Comparison of ENCODE assay signal across 24 mouse cellular contexts in genomic region chr6:72104534-72104933, GRCm38 (mm10). TPM values are rescaled to one million over a fixed set of nuclear protein-coding genes. Genes with fewer than 3 reads are reported as not detected.
DNase-seq lines count a peak whose midpoint lies in the region; ATAC-seq and TF ChIP-seq lines count a peak whose summit lies in the region.
"Had no signal": no experiment of that assay in that cellular context is flagged by ENCODE, and none has a peak within 500 bp of the region (broad histone marks: within the 10 kb centered on the region; RNA-seq: fewer than 3 reads in every experiment).

No protein-coding gene starts in this region.

- no peak for DNase-seq in heart, embryonic 10.5 days (ENCODE audit: low spot score)
- no peak for DNase-seq in heart, postnatal 10 days
- peak; percentile 49 for DNase-seq in MEL (ENCODE audit: low read depth, low spot score)
- DNase-seq in liver, embryonic 11.5 days (ENCODE audit: low spot score): no peak
- no peak for DNase-seq in layer of hippocampus, adult 9-11 months
- no peak for DNase-seq in cerebellum, adult 9-11 months
- DNase-seq: adrenal gland, postnatal 25 days; cerebellum, adult 11-12 months; cerebellum, postnatal 25 days; gastrocnemius, postnatal 36 days; heart, postnatal 4 days; kidney, adult 8-10 months; lung, embryonic 14.5 days; lung, postnatal 4 days had no signal

- ATAC-seq in liver, embryonic 11.5 days (replicated peaks; ENCODE audit: low FRiP score): no peak
- ATAC-seq in liver, embryonic 16.5 days (ENCODE audit: low read depth): 0 out of 2 replicates have a peak, but pooled peaks have one; percentile 0
- ATAC-seq: forebrain, embryonic 14.5 days; intestine, embryonic 16.5 days; midbrain, embryonic 13.5 days had no signal

- peaks cover 64% of the 10 kb centered on the region for H3K79me2 ChIP-seq in MEL (ENCODE audit: control insufficient read depth, insufficient read depth, low read length, poor library complexity)

- H3K9me3 ChIP-seq in heart, embryonic 10.5 days: no peaks in the 10 kb centered on the region
- no peaks in the 10 kb centered on the region for H3K9me3 ChIP-seq in MEL (replicated peaks; ENCODE audit: insufficient read depth, low read length)
- H3K9me3 ChIP-seq in liver, embryonic 11.5 days (ENCODE audit: control insufficient read depth, low read length): no peaks in the 10 kb centered on the region
- no peaks in the 10 kb centered on the region for H3K9me3 ChIP-seq in liver, embryonic 16.5 days (replicated peaks; ENCODE audit: control insufficient read depth, low read length)
- H3K9me3 ChIP-seq: embryonic facial prominence, embryonic 10.5 days; embryonic facial prominence, embryonic 15.5 days; hindbrain, embryonic 13.5 days; limb, embryonic 13.5 days; midbrain, embryonic 13.5 days; neural tube, embryonic 13.5 days had no signal

- peak overlapping the region; percentile 41 for H3K9ac ChIP-seq in MEL (ENCODE audit: control insufficient read depth, low read depth, low read length, poor library complexity, severe bottlenecking)
- 0 out of 2 replicates have a peak overlapping the region, but pooled peaks have one; percentile 10 for H3K9ac ChIP-seq in liver, embryonic 11.5 days (ENCODE audit: low read depth, low read length)
- peak overlapping the region; percentile 56 for H3K9ac ChIP-seq in liver, embryonic 16.5 days (ENCODE audit: low read depth, low read length)
- H3K9ac ChIP-seq: embryonic facial prominence, embryonic 15.5 days; hindbrain, embryonic 13.5 days; limb, embryonic 13.5 days; lung, embryonic 14.5 days; midbrain, embryonic 13.5 days; neural tube, embryonic 13.5 days had no signal

- H3K4me3 ChIP-seq in heart, embryonic 10.5 days: no peak overlapping the region
- H3K4me3 ChIP-seq in MEL (ENCODE audit: control insufficient read depth in 1 of 2, insufficient read depth in 1 of 2, low read depth in 2 of 2, low read length in 2 of 2): peak overlapping the region in 1 of 2 experiments; percentile 30; a peak in 1 of 4 replicates
- H3K4me3 ChIP-seq in liver, embryonic 11.5 days (ENCODE audit: low read depth, low read length): no peak overlapping the region
- peak overlapping the region; percentile 37 for H3K4me3 ChIP-seq in liver, embryonic 16.5 days (ENCODE audit: low read depth, low read length)
- H3K4me3 ChIP-seq: embryonic facial prominence, embryonic 10.5 days; embryonic facial prominence, embryonic 15.5 days; hindbrain, embryonic 13.5 days; limb, embryonic 13.5 days; midbrain, embryonic 13.5 days; neural tube, embryonic 13.5 days had no signal

- 51% methylated on average over 7 of the region's 7 CpGs for WGBS in heart, embryonic 10.5 days
- 25% methylated on average over 7 of the region's 7 CpGs for WGBS in liver, embryonic 11.5 days
- WGBS in liver, embryonic 16.5 days (ENCODE audit: insufficient replicate concordance): 14% methylated on average over 7 of the region's 7 CpGs

- H3K4me1 ChIP-seq in heart, embryonic 10.5 days: peaks cover 64% of the 10 kb centered on the region
- H3K4me1 ChIP-seq in MEL (ENCODE audit: control insufficient read depth in 1 of 2, insufficient read depth in 2 of 2, low read length in 2 of 2): peaks cover 74 to 82% of the 10 kb centered on the region in 2 experiments
- H3K4me1 ChIP-seq in liver, embryonic 11.5 days (replicated peaks; ENCODE audit: control insufficient read depth, insufficient read depth, low read length): peaks cover 83% of the 10 kb centered on the region
- H3K4me1 ChIP-seq in liver, embryonic 16.5 days (ENCODE audit: control insufficient read depth, low read depth, low read length): peaks cover 89% of the 10 kb centered on the region

- peaks cover 6% of the 10 kb centered on the region; the same call in 1 of the 2 replicates for H3K36me3 ChIP-seq in heart, embryonic 10.5 days
- H3K36me3 ChIP-seq in MEL (ENCODE audit: control insufficient read depth in 1 of 2, insufficient read depth in 2 of 2, low read length in 2 of 2): peaks cover 7 to 89% of the 10 kb centered on the region in 2 experiments
- peaks cover 5% of the 10 kb centered on the region; the same call in 1 of the 2 replicates for H3K36me3 ChIP-seq in liver, embryonic 11.5 days (ENCODE audit: control insufficient read depth, insufficient read depth, low read length)
- peaks cover 8% of the 10 kb centered on the region; the same call in 1 of the 2 replicates for H3K36me3 ChIP-seq in liver, embryonic 16.5 days (ENCODE audit: control insufficient read depth, insufficient read depth)
- H3K36me3 ChIP-seq: embryonic facial prominence, embryonic 10.5 days; embryonic facial prominence, embryonic 15.5 days; hindbrain, embryonic 13.5 days; limb, embryonic 13.5 days; neural tube, embryonic 13.5 days had no signal

- no peak for TF ChIP-seq CTCF in MEL (IDR thresholded peaks at IDR 0.05 in 2 of 3, conservative IDR thresholded peaks at IDR 0.05 in 1 of 3; ENCODE audit: control insufficient read depth in 1 of 3, insufficient read depth in 1 of 3, low read depth in 2 of 3, low read length in 3 of 3, poor library complexity in 1 of 3, severe bottlenecking in 1 of 3)

- intact Hi-C loops in heart, postnatal 10 days (cut with DNase I): no loop called here

- peak; percentile 70 to 80 for TF ChIP-seq EP300 in MEL (IDR thresholded peaks at IDR 0.05; ENCODE audit: low read depth in 1 of 2, low read length in 2 of 2)

- TF ChIP-seq POLR2A in MEL (IDR thresholded peaks at IDR 0.05; ENCODE audit: control insufficient read depth in 1 of 2, insufficient read depth in 1 of 2, low read depth in 1 of 2, low read length in 2 of 2, poor library complexity in 1 of 2): no peak

- peak overlapping the region; percentile 48 for H3K4me2 ChIP-seq in liver, embryonic 11.5 days
- H3K4me2 ChIP-seq in liver, embryonic 16.5 days (ENCODE audit: low read depth, low read length): peak overlapping the region; percentile 72
- H3K4me2 ChIP-seq: embryonic facial prominence, embryonic 15.5 days; hindbrain, embryonic 13.5 days; limb, embryonic 13.5 days; lung, embryonic 14.5 days; midbrain, embryonic 13.5 days; neural tube, embryonic 13.5 days had no signal

- peak overlapping the region; percentile 52; the same call in 1 of the 2 replicates for H3K27ac ChIP-seq in heart, embryonic 10.5 days
- H3K27ac ChIP-seq in MEL (ENCODE audit: control insufficient read depth, low read depth, low read length): peak overlapping the region; percentile 85
- peak overlapping the region; percentile 50 for H3K27ac ChIP-seq in liver, embryonic 11.5 days (ENCODE audit: low read depth, low read length)
- H3K27ac ChIP-seq in liver, embryonic 16.5 days (ENCODE audit: low read length): peak overlapping the region; percentile 99
- H3K27ac ChIP-seq: embryonic facial prominence, embryonic 10.5 days; embryonic facial prominence, embryonic 15.5 days; hindbrain, embryonic 13.5 days; kidney, postnatal 0 days; limb, embryonic 13.5 days; midbrain, embryonic 13.5 days; neural tube, embryonic 13.5 days had no signal

- TF ChIP-seq RAD21 in MEL (IDR thresholded peaks at IDR 0.05; ENCODE audit: low read depth, low read length): no peak

- no peaks in the 10 kb centered on the region for H3K27me3 ChIP-seq in heart, embryonic 10.5 days (ENCODE audit: insufficient read depth, poor library complexity, severe bottlenecking)
- H3K27me3 ChIP-seq in MEL (ENCODE audit: control insufficient read depth in 1 of 2, insufficient read depth in 2 of 2, low read length in 2 of 2): no peaks in the 10 kb centered on the region
- H3K27me3 ChIP-seq in liver, embryonic 11.5 days (replicated peaks; ENCODE audit: control insufficient read depth, insufficient read depth, low read length): no peaks in the 10 kb centered on the region
- H3K27me3 ChIP-seq in liver, embryonic 16.5 days (ENCODE audit: control insufficient read depth, insufficient read depth, low read depth, low read length): no peaks in the 10 kb centered on the region
- H3K27me3 ChIP-seq: embryonic facial prominence, embryonic 15.5 days; hindbrain, embryonic 13.5 days; limb, embryonic 13.5 days; midbrain, embryonic 13.5 days; neural tube, embryonic 13.5 days had no signal

TF ChIP-seq in MEL, 35 proteins besides CTCF, POLR2A, EP300 and RAD21 (continues in another document):
- TF ChIP-seq GATA1 (IDR thresholded peaks at IDR 0.05; ENCODE audit: low read depth, low read length) (peak; percentile 76), MAX (IDR thresholded peaks at IDR 0.05; ENCODE audit: low read length) (no peak), RCOR1 (IDR thresholded peaks at IDR 0.05; ENCODE audit: low read depth, low read length) (peak; percentile 53; the same call in 1 of the 2 replicates), SIN3A (IDR thresholded peaks at IDR 0.05; ENCODE audit: low read length) (peak; percentile 68; the same call in 1 of the 2 replicates), HCFC1 (IDR thresholded peaks at IDR 0.05; ENCODE audit: low read depth, low read length) (no peak), TAL1 (IDR thresholded peaks at IDR 0.05; ENCODE audit: low read length) (0 out of 2 replicates have a peak, but pooled peaks have one; percentile 8), BHLHE40 (IDR thresholded peaks at IDR 0.05; ENCODE audit: borderline replicate concordance, low read depth, low read length) (0 out of 2 replicates have a peak, but pooled peaks have one; percentile 6), SMC3 (IDR thresholded peaks at IDR 0.05; ENCODE audit: low read depth, low read length) (no peak), ETS1 (IDR thresholded peaks at IDR 0.05; ENCODE audit: low read depth, low read length) (peak; percentile 78), CHD1 (IDR thresholded peaks at IDR 0.05; ENCODE audit: low read depth, low read length) (no peak), MXI1 (IDR thresholded peaks at IDR 0.05; ENCODE audit: low read depth, low read length) (peak; percentile 68), MYB (IDR thresholded peaks at IDR 0.05; ENCODE audit: low read depth, low read length) (0 out of 2 replicates have a peak, but pooled peaks have one; percentile 20), USF2 (IDR thresholded peaks at IDR 0.05; ENCODE audit: borderline replicate concordance in 1 of 2, insufficient read depth in 1 of 2, low read depth in 1 of 2, low read length in 2 of 2) (no peak), POLR2AphosphoS5 (IDR thresholded peaks at IDR 0.05; ENCODE audit: borderline replicate concordance, low read depth, low read length) (no peak), NELFE (IDR thresholded peaks at IDR 0.05; ENCODE audit: low read depth, low read length) (no peak), JUND (IDR thresholded peaks at IDR 0.05; ENCODE audit: low read depth, low read length) (no peak), ZC3H11A (IDR thresholded peaks at IDR 0.05; ENCODE audit: low read depth, low read length) (no peak)

RNA-seq across cellular contexts. Expression of gene St3gal5, which starts 7.1 kb away (rescaled TPM):
- 59.5 and 64.1 TPM in 2 replicates for polyA plus RNA-seq in heart, embryonic 10.5 days (2016; fragmentation: Nextera tagmentation; extraction: Ambion mirVana)
- total RNA-seq in heart, postnatal 10 days (2021): 10 to 100 TPM; 22.4 to 36.0 TPM
- total RNA-seq in MEL (2012; rRNA removed): 20.1 and 24.4 TPM in 2 replicates
- 10 to 100 TPM in 1 of 2 experiments, not detected in 1; 51.8 TPM for polyA plus RNA-seq in MEL (2012; ENCODE audit: insufficient read depth in 1 of 2, insufficient read length in 2 of 2, low read depth in 1 of 2, low replicate concordance in 2 of 2, missing spikeins in 1 of 2)
- 109 and 114 TPM in 2 replicates for polyA plus RNA-seq in liver, embryonic 11.5 days (2014; fragmentation: Nextera tagmentation; extraction: Ambion mirVana)
- polyA plus RNA-seq in liver, embryonic 16.5 days (2015; fragmentation: Nextera tagmentation; extraction: Ambion mirVana): 199 and 206 TPM in 2 replicates
